Mouse (Mus musculus) liver, embryonic 14.5 days (tissue): ENCODE data around the gene Olfr281.

Experiments
- CTCF ChIP-seq: IDR thresholded peaks from 2 replicates; pipeline ENCODE4 v1.5.1; 2016; ENCODE audit warnings: antibody characterized with exemption, low read depth, control low read depth
- EP300 ChIP-seq: IDR thresholded peaks from 2 replicates; pipeline ENCODE4 v1.6.1; 2016; ENCODE audit warnings: antibody characterized with exemption, low read depth

DNA sequence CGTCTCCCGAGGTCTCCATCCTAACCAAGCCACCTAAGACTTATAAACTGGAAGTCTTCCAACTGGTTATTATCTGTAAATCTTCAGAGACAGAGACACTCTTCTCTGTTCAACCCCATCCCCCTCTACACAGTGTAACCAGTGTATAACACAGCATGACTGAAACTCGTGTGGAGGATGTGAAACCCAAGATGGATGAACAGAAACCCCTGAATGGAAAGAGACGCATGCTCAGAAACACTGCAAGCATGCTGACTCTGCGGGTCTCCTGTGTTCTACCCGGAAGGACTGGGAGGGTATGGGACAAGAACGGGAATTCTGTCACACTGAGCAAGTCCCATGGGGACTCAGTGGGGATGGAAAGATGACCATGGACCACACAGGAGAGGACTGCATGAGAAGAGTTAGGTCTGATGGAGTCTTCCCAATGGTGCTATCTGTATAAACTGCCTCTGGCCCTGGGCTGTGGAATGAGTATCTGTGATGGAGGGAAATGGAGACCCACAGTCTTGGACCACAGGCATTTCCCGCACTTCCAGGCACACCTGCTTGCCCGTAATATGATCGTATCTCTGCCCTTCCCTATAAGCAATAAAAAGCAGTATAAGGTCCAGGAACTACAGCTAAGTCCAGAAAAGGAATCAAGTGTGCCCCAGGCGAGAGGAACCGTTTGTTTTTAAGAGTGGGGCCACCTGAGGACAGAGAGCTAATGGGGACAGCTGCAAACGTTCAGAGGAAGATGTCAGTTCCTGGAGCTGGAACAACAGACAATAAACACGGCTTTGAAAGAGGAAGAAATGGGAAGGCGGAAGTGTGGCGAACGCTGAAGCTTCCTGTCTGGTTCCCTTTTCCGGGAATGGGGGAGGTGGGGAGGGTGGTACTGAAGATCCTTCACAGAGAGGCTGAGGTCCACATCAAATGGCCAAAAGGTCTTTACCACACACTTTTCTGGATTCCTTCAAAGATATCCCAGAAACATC, 31.8 kb downstream of the Olfr281 start:
- TF ChIP-seq CTCF (no peak), EP300 (no peak)
